In the genomic region with DNA sequence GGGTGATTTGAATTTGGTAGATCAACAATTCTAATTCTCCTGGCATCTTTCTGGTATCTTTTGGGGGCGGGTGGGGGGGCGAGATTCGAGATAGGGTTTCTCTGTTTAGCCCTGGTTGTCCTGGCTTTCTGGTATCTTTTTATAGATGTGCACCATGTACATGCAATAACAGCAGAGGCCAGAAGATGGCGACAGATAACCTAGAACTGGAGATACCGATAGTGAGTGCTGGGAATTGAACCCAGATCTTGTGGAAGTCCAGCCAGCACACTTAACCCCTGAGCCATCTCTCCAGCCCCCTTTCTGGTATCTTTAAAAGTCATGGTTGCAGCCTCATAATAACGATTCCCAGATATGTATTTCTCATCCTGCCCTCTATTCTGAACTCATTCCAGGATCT, we compare ENCODE assay signal across 9 mouse cellular contexts. TPM values are rescaled to one million over a fixed set of nuclear protein-coding genes. Genes with fewer than 3 reads are reported as not detected.
DNase-seq lines count a peak whose midpoint lies in the region; ATAC-seq and TF ChIP-seq lines count a peak whose summit lies in the region.
"Had no signal": no experiment of that assay in that cellular context is flagged by ENCODE, and none has a peak within 500 bp of the region (broad histone marks: within the 10 kb centered on the region; RNA-seq: fewer than 3 reads in every experiment).

No protein-coding gene starts in this region.

- WGBS in intestine, postnatal 0 days = 35% methylated on average over 6 of the region's 6 CpGs
- 36% methylated on average over 6 of the region's 6 CpGs for WGBS in intestine, embryonic 16.5 days
- WGBS in liver, embryonic 15.5 days (ENCODE audit: insufficient replicate concordance) = 22% methylated on average over 6 of the region's 6 CpGs
- 31% methylated on average over 6 of the region's 6 CpGs for WGBS in forebrain, embryonic 13.5 days

- H3K9me3 ChIP-seq in intestine, postnatal 0 days (ENCODE audit: control insufficient read depth) = no peaks in the 10 kb centered on the region
- peaks cover 4% of the 10 kb centered on the region; the same call in 1 of the 2 replicates for H3K9me3 ChIP-seq in intestine, embryonic 16.5 days (ENCODE audit: control insufficient read depth, low read length)
- no peaks in the 10 kb centered on the region for H3K9me3 ChIP-seq in liver, embryonic 15.5 days (replicated peaks)
- H3K9me3 ChIP-seq in forebrain, embryonic 13.5 days (replicated peaks) = peaks cover 4% of the 10 kb centered on the region; the same call in 1 of the 2 replicates
- H3K9me3 ChIP-seq: lung, embryonic 15.5 days had no signal

- no peaks in the 10 kb centered on the region for H3K36me3 ChIP-seq in intestine, postnatal 0 days (ENCODE audit: control insufficient read depth, insufficient read depth)
- no peaks in the 10 kb centered on the region for H3K36me3 ChIP-seq in intestine, embryonic 16.5 days (ENCODE audit: control insufficient read depth, insufficient read depth, low read length)
- H3K36me3 ChIP-seq in liver, embryonic 15.5 days (replicated peaks) = no peaks in the 10 kb centered on the region
- H3K36me3 ChIP-seq in forebrain, embryonic 13.5 days (ENCODE audit: poor library complexity, severe bottlenecking) = no peaks in the 10 kb centered on the region
- H3K36me3 ChIP-seq: lung, embryonic 15.5 days had no signal

- no peak overlapping the region for H3K4me3 ChIP-seq in intestine, postnatal 0 days (ENCODE audit: low read depth, low read length)
- H3K4me3 ChIP-seq in intestine, embryonic 16.5 days (ENCODE audit: low read length) = no peak overlapping the region
- no peak overlapping the region for H3K4me3 ChIP-seq in liver, embryonic 15.5 days (replicated peaks)
- H3K4me3 ChIP-seq in forebrain, embryonic 13.5 days = no peak overlapping the region
- H3K4me3 ChIP-seq: lung, embryonic 15.5 days had no signal

- no peak overlapping the region for H3K4me2 ChIP-seq in intestine, postnatal 0 days (replicated peaks; ENCODE audit: low read depth)
- H3K4me2 ChIP-seq in intestine, embryonic 16.5 days (ENCODE audit: low read depth, low read length) = no peak overlapping the region
- H3K4me2 ChIP-seq in liver, embryonic 15.5 days = 0 out of 2 replicates have a peak overlapping the region, but pooled peaks have one; percentile 57
- no peak overlapping the region for H3K4me2 ChIP-seq in forebrain, embryonic 13.5 days
- H3K4me2 ChIP-seq: lung, embryonic 15.5 days had no signal

- no peaks in the 10 kb centered on the region for H3K4me1 ChIP-seq in intestine, postnatal 0 days (replicated peaks; ENCODE audit: control insufficient read depth, insufficient read depth, low read length)
- no peaks in the 10 kb centered on the region for H3K4me1 ChIP-seq in intestine, embryonic 16.5 days (ENCODE audit: control insufficient read depth, insufficient read depth, low read length)
- peaks cover 9% of the 10 kb centered on the region; the same call in 1 of the 2 replicates for H3K4me1 ChIP-seq in liver, embryonic 15.5 days (replicated peaks)
- H3K4me1 ChIP-seq in forebrain, embryonic 13.5 days = no peaks in the 10 kb centered on the region
- H3K4me1 ChIP-seq: lung, embryonic 15.5 days had no signal

- ATAC-seq in intestine, postnatal 0 days = no peak
- no peak for ATAC-seq in intestine, embryonic 16.5 days
- ATAC-seq in erythroid progenitor cell, adult 5-6 weeks (replicated peaks; ENCODE audit: low FRiP score, poor library complexity, severe bottlenecking) = 0 out of 2 replicates have a peak, but pooled peaks have one; percentile 51
- ATAC-seq in liver, embryonic 15.5 days (ENCODE audit: insufficient read depth) = no peak
- ATAC-seq in forebrain, embryonic 13.5 days = no peak

- peak; percentile 70 for DNase-seq in CD4-positive helper T cell, adult 2 months (ENCODE audit: low read depth, low spot score)
- peak; percentile 67 for DNase-seq in R1 (ENCODE audit: low read depth, low spot score)
- DNase-seq in spleen, postnatal 10 days (ENCODE audit: low spot score in 2 of 2) = peak; percentile 62 to 79

- H3K9ac ChIP-seq in intestine, postnatal 0 days (ENCODE audit: low read depth, low read length) = no peak overlapping the region
- H3K9ac ChIP-seq in intestine, embryonic 16.5 days (ENCODE audit: low read depth, low read length) = no peak overlapping the region
- H3K9ac ChIP-seq in liver, embryonic 15.5 days = no peak overlapping the region
- no peak overlapping the region for H3K9ac ChIP-seq in forebrain, embryonic 13.5 days
- H3K9ac ChIP-seq: lung, embryonic 15.5 days had no signal

- TF ChIP-seq CTCF in intestine, postnatal 0 days (IDR thresholded peaks at IDR 0.05; ENCODE audit: low read depth) = peak; percentile 71

- no peaks in the 10 kb centered on the region for H3K27me3 ChIP-seq in intestine, postnatal 0 days (replicated peaks; ENCODE audit: control insufficient read depth, insufficient read depth, low read length)
- H3K27me3 ChIP-seq in intestine, embryonic 16.5 days (replicated peaks; ENCODE audit: control insufficient read depth, insufficient read depth, low read length) = no peaks in the 10 kb centered on the region
- H3K27me3 ChIP-seq in liver, embryonic 15.5 days = peaks cover 5% of the 10 kb centered on the region
- H3K27me3 ChIP-seq in forebrain, embryonic 13.5 days = 0 out of 2 replicates have a peak, but pooled peaks cover 3% of the 10 kb centered on the region
- H3K27me3 ChIP-seq: lung, embryonic 15.5 days had no signal

- H3K27ac ChIP-seq in intestine, postnatal 0 days (ENCODE audit: low read depth, low read length) = no peak overlapping the region
- H3K27ac ChIP-seq in intestine, embryonic 16.5 days (ENCODE audit: low read length) = no peak overlapping the region
- H3K27ac ChIP-seq in liver, embryonic 15.5 days (replicated peaks) = no peak overlapping the region
- H3K27ac ChIP-seq in forebrain, embryonic 13.5 days = no peak overlapping the region
- H3K27ac ChIP-seq: lung, embryonic 15.5 days had no signal

RNA-seq across cellular contexts. Expression of a gene that starts 18.0 kb away (rescaled TPM):
- 0.27 and 0.29 TPM in 2 replicates for polyA plus RNA-seq in intestine, postnatal 0 days (2015; fragmentation: Nextera tagmentation; extraction: Ambion mirVana)
- polyA plus RNA-seq in intestine, embryonic 16.5 days (2015; fragmentation: Nextera tagmentation; extraction: Ambion mirVana) = 0.34 and 0.49 TPM in 2 replicates
- not detected in 2 replicates for total RNA-seq in erythroid progenitor cell, adult 5-6 weeks (2015; ENCODE audit: low replicate concordance)
- not detected in 2 replicates for total RNA-seq in erythroid progenitor cell, adult 5-6 weeks (2017; ENCODE audit: low replicate concordance)
- polyA plus RNA-seq in liver, embryonic 15.5 days (2015; fragmentation: Nextera tagmentation; extraction: Ambion mirVana) = 0.08 and 0.10 TPM in 2 replicates
- polyA plus RNA-seq in forebrain, embryonic 13.5 days (2015; fragmentation: Nextera tagmentation; extraction: Ambion mirVana) = 0.18 and 0.42 TPM in 2 replicates

RNA-seq across cellular contexts. Expression of a gene that starts 18.0 kb away (rescaled TPM):
- 19.5 and 21.1 TPM in 2 replicates for polyA plus RNA-seq in intestine, postnatal 0 days (2015; fragmentation: Nextera tagmentation; extraction: Ambion mirVana)
- 32.0 and 35.6 TPM in 2 replicates for polyA plus RNA-seq in intestine, embryonic 16.5 days (2015; fragmentation: Nextera tagmentation; extraction: Ambion mirVana)
- 18.4 and 22.3 TPM in 2 replicates for total RNA-seq in erythroid progenitor cell, adult 5-6 weeks (2015; ENCODE audit: low replicate concordance)
- 21.9 and 31.1 TPM in 2 replicates for total RNA-seq in erythroid progenitor cell, adult 5-6 weeks (2017; ENCODE audit: low replicate concordance)
- 17.1 and 17.4 TPM in 2 replicates for polyA plus RNA-seq in liver, embryonic 15.5 days (2015; fragmentation: Nextera tagmentation; extraction: Ambion mirVana)
- polyA plus RNA-seq in forebrain, embryonic 13.5 days (2015; fragmentation: Nextera tagmentation; extraction: Ambion mirVana) = 34.8 and 38.1 TPM in 2 replicates

RNA-seq across cellular contexts. Expression of a gene that starts 34.8 kb away (rescaled TPM):
- polyA plus RNA-seq in intestine, postnatal 0 days (2015; fragmentation: Nextera tagmentation; extraction: Ambion mirVana) = 8.4 and 9.2 TPM in 2 replicates
- polyA plus RNA-seq in intestine, embryonic 16.5 days (2015; fragmentation: Nextera tagmentation; extraction: Ambion mirVana) = 17.3 and 18.0 TPM in 2 replicates
- 2.1 and 6.8 TPM in 2 replicates for total RNA-seq in erythroid progenitor cell, adult 5-6 weeks (2015; ENCODE audit: low replicate concordance)
- total RNA-seq in erythroid progenitor cell, adult 5-6 weeks (2017; ENCODE audit: low replicate concordance) = 1.4 and 6.3 TPM in 2 replicates
- 6.6 and 8.4 TPM in 2 replicates for polyA plus RNA-seq in liver, embryonic 15.5 days (2015; fragmentation: Nextera tagmentation; extraction: Ambion mirVana)
- polyA plus RNA-seq in forebrain, embryonic 13.5 days (2015; fragmentation: Nextera tagmentation; extraction: Ambion mirVana) = 31.4 and 35.9 TPM in 2 replicates
